Mouse (Mus musculus): ENCODE measurements at regions not wholly inside any gene's neighbourhood (a gene's known extent, or its start where the extent isn't known, plus 50 kb on each side); places are given as distances from the start of the nearest gene placed in this dataset.

GRCm38 (mm10) chr17:4198001-4198400, 501.9 kb upstream of the Nox3 start:
- DNase-seq (ENCODE audit: extremely low spot score, low read depth, low spot score) = no peak

- DNase-seq (ENCODE audit: extremely low spot score, low read depth, low spot score) = no peak
Observed at GRCm38 (mm10) chr17:4199698-4200153, 503.7 kb upstream of the Nox3 start.

- no peak for DNase-seq (ENCODE audit: extremely low spot score, low read depth, low spot score)
Observed at GRCm38 (mm10) chr17:4201300-4201699, 505.2 kb upstream of the Nox3 start.

- no peak for DNase-seq (ENCODE audit: extremely low spot score, low read depth, low spot score)
Observed at GRCm38 (mm10) chr17:4208142-4208925, 512.3 kb upstream of the Nox3 start.

GRCm38 (mm10) chr17:4209650-4210049, 513.6 kb upstream of the Nox3 start:
- DNase-seq (ENCODE audit: extremely low spot score, low read depth, low spot score) = no peak

DNA sequence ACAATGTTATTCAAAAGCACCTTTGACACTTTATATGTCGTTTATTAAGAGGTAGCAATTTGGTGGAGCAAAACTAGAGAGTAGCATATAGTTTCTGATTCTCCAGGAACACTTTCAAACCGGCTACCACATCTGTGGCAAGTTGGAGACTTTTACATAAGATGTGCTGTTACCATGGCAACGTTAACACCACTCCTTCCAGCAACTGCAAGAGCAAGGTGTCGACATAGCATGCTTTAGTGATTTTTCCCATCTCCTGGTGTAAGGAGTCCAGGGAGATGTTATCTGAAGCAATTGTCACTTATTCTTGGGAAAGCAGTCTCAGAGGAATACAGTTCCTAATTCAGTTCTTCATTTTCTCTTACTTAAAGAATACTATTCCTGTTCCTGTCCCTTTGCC, 516.5 kb upstream of the Nox3 start:
- no peak for DNase-seq (ENCODE audit: extremely low spot score, low read depth, low spot score)

DNA sequence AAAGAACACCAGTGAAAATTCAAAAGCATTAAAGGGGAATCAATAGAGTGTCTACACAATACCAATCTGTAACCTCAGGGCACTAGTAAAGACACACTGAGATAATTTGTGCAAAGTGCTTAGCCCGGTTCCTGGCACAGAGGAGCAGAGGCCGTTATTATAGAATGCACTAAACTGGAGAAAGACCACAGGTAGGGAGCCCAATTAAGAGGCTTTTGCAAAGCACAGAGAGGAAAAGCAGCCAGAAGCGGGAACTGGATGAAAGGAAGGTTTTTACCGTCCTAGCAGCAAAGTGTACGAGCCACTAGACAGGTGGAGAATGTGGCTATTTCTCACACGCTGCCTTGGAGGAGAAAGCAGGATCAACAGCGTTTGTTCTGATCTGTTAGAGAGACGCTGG, 518.9 kb upstream of the Nox3 start:
- no peak for DNase-seq (ENCODE audit: extremely low spot score, low read depth, low spot score)

- no peak for DNase-seq (ENCODE audit: extremely low spot score, low read depth, low spot score)
Observed at GRCm38 (mm10) chr17:4216203-4216602, 520.1 kb upstream of the Nox3 start.

DNA sequence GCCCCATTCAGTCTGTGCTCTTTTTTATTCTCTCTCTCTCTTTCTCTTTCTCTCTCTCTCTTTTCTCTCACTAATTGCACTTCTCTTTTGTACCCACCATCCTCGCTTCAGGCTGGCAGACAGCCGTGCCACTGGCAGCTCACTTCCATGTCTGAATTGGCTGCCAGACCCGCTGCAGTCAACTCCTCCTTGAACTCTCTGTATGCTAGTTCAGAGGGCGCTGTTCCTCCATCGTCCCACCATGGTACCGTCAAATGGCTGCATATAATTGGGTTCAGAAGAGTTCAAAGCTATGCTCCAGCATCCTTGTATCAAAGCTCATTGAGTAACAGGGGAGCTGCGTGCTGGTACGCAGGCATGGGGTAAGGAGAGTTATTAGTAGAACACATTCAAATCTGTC, 520.7 kb upstream of the Nox3 start:
- no peak for DNase-seq (ENCODE audit: extremely low spot score, low read depth, low spot score)

DNA sequence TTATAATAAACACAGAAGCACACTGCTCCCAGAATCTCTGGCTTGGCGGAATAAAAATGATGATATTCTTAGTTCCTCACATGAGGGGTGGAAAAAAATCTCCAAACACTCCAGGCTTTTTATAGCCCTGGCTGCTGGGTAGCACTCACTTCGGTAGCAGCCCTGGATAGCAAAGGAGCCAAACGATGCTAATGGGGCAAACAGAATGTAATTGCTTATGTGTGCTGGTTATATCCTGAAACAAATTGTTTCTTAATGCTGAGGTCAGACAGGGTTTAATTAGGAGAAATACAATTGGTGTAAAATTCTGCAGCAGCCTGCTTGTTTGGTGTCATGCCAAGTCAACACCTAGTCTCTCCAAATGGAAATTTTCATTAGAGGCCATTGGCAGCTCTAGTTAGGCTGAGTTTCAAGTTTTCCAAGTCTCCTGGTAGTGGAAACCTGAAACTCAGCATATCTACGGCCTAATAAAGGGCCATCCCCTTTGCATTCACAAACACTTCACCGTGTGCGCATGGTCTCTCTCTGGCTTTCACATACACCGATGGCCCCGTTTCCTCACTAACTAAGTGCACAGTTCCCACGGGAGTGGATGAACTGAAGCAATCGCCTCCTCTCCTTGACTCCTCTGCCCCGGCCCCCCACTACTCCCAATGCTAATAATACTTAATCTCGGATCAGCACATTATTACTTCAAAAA, 524.8 kb upstream of the Nox3 start:
- no peak for DNase-seq (ENCODE audit: extremely low spot score, low read depth, low spot score)

GRCm38 (mm10) chr17:4227889-4228288, 531.8 kb upstream of the Nox3 start:
- no peak for DNase-seq (ENCODE audit: extremely low spot score, low read depth, low spot score)

DNA sequence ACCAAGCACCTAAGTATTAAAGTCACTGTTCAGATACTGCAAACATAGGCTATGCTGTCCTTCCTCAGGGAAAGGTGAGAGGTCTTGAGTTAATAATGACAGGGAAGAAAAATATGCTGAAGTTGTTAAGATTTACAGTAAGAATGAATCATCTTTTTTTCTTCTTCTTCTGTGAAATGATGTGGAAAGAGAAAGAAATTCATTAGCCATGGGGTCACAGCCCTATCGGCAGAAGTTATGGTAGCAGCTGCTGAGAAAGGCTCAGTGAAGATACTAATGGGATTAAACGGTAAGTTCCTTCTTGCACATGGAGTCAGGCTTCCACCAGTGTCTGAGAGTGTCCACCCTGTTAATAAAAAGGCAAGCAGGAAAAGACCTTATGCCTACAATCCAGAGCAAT, 533.9 kb upstream of the Nox3 start:
- no peak for DNase-seq (ENCODE audit: extremely low spot score, low read depth, low spot score)

DNA sequence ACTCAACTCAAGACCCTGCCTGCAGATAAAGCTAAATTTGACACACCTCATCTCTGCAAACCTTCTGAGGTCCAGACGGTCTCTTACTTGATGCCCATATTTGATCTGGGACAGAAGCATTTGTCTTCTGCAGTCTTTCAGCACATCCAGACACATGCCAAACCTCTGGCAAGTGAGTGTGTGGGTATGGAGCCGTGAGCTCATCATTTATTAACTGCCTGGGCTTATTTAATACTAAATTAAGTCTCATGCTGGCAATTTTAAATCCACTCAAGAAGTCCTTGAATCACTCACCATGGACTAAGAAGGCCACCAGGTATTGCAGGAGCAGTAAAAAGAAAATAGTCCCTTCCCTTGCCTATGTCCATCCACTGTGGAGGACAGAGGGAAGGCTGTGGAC, 554.4 kb upstream of the Nox3 start:
- no peak for DNase-seq (ENCODE audit: extremely low spot score, low read depth, low spot score)

GRCm38 (mm10) chr17:4265471-4265870, 569.4 kb upstream of the Nox3 start:
- no peak for DNase-seq (ENCODE audit: extremely low spot score, low read depth, low spot score)

DNA sequence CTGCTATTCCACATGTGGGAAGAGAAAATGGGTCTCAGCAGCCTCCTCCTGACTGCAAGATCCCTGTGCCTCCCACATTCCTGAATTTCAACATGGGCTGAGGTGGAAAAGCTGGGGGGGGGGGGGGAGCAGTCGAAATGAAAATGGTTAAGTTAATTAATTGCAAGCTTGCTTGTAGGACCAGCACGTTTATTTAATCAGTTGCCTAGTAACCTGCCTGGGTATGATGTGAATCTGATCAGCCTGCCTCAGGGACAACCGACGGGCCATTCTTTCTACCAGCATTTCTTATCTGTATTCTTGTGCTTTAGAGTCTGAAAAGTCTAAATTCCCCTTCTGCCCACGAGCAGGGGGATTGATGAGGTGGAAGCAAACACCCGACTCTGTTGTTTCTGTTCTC, 569.9 kb upstream of the Nox3 start:
- no peak for DNase-seq (ENCODE audit: extremely low spot score, low read depth, low spot score)

- peak; percentile 22 for DNase-seq (ENCODE audit: extremely low spot score, low read depth, low spot score)
Observed at GRCm38 (mm10) chr17:4266487-4266886, 570.4 kb upstream of the Nox3 start.

DNA sequence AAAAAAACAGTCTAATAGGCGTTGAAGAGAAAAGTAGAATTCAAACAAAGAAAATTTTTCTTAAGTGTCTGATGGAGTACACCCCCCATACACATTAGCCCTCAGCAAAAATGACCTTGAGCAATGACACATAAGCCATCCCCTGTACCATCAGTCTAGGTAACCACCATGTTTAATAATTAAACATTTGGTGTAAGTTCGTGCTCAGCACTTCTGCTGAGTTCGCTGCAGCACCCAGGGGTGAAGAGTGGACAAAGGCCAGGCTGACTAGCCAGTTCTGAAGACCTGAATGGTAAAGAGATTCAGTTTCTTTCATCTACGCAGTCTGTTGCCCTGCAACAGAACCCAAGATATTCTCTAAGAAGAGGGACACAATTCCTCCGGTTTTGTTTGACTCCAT, 572.3 kb upstream of the Nox3 start:
- DNase-seq (ENCODE audit: extremely low spot score, low read depth, low spot score) = no peak

GRCm38 (mm10) chr17:4272456-4272855, 576.4 kb upstream of the Nox3 start:
- DNase-seq (ENCODE audit: extremely low spot score, low read depth, low spot score) = no peak

DNA sequence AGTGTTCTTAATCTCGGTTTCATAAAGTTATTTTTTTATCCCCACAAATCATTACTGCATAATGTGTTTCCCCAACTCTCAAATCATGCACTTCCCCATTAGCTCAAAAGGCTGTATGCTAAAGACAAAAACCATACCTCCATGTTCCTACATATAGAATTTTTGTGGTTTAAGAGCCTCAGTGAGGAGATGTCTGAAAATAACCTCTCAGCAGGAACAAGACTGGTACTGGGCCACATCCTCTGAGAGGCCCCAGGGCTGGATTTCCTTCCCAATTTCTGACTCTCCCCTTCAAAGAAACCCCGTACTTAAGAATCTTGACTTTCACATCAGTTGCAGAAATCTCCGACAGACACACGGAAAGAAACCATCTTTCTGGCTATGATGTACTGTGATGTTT, 580.7 kb upstream of the Nox3 start:
- DNase-seq (ENCODE audit: extremely low spot score, low read depth, low spot score) = no peak

GRCm38 (mm10) chr17:4278239-4278827, 582.3 kb upstream of the Nox3 start:
- DNase-seq (ENCODE audit: extremely low spot score, low read depth, low spot score) = no peak

DNA sequence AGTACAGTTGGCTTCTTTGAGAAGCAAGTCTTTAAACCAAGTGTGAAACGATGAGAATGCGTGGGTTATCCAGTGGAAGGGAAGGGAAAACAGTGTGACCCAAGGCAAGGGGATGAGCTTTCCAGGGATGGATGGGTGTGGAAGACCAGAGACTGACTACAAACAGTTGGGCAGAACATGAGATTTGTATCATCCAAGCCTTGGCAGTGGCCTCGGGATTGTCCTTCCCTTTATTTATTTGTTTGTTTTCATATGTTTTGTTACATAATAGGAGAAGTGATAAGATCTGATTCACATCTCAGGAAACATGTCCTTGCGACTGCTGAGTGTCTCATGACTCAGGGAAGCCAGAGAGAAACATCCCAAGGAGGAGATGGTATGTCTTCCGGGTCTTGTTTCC, 585.4 kb upstream of the Nox3 start:
- no peak for DNase-seq (ENCODE audit: extremely low spot score, low read depth, low spot score)

GRCm38 (mm10) chr17:4291418-4291817, 595.4 kb upstream of the Nox3 start:
- DNase-seq (ENCODE audit: extremely low spot score, low read depth, low spot score) = no peak

All from hindlimb bud, embryonic 11.5 days (tissue).